Mouse (Mus musculus): Measurements from ENCODE around the gene Gm20696. TPM values are rescaled to one million over a fixed set of nuclear protein-coding genes. Genes with fewer than 3 reads are reported as not detected.

Gene Gm20696
- polyA plus RNA-seq, 1 experiment from 2014 or later: 6.3 TPM

- no peak overlapping the region for H3K9ac ChIP-seq (replicated peaks; ENCODE audit: low read depth, low read length)
- ATAC-seq: no peak
- 0 out of 2 replicates have a peak, but pooled peaks cover 2% of the 10 kb centered on the region for H3K27me3 ChIP-seq (replicated peaks; ENCODE audit: control insufficient read depth, insufficient read depth, low read length)
- no peak overlapping the region for H3K4me2 ChIP-seq (ENCODE audit: low read length)
- peaks cover 22% of the 10 kb centered on the region for H3K4me1 ChIP-seq (replicated peaks; ENCODE audit: control insufficient read depth, insufficient read depth, low read length)
- no peaks in the 10 kb centered on the region for H3K9me3 ChIP-seq (ENCODE audit: control insufficient read depth, low read length)
- no peak overlapping the region for H3K4me3 ChIP-seq (replicated peaks; ENCODE audit: low read length)
- no peak overlapping the region for H3K27ac ChIP-seq (ENCODE audit: low read length)
- no peaks in the 10 kb centered on the region for H3K36me3 ChIP-seq (ENCODE audit: control insufficient read depth, insufficient read depth)
- WGBS: 79% methylated on average over 10 of the region's 10 CpGs
These were observed 183.0 kb downstream of the Gm20696 start for GRCm38 (mm10) chr6:99483556-99483955.

DNA sequence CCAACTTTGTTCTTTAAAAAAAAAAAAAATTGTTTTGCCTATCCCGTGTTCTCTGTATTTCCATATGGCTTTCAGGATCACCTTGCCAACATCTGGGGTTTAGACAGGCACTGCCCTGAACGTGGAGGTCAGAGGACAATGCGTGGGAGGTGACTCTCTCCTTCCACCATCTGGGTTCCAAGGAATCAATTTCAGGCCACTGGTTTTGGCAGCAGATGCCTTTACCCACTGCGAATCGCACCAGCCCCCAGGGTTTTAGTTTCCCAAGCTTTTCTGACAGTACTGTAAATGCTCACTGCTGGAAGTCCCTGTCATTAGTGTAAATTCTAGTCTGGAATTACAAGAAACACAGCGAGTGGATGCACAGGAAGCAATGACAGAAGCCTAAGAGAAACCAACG, 185.0 kb downstream of the Gm20696 start:
- Histone ChIP-seq H3K27me3 (replicated peaks; ENCODE audit: control insufficient read depth, insufficient read depth, low read length) (no peaks in the 10 kb centered on the region), H3K4me3 (replicated peaks; ENCODE audit: low read length) (no peak overlapping the region), H3K4me1 (replicated peaks; ENCODE audit: control insufficient read depth, insufficient read depth, low read length) (peaks cover 22% of the 10 kb centered on the region), H3K27ac (ENCODE audit: low read length) (no peak overlapping the region), H3K4me2 (ENCODE audit: low read length) (no peak overlapping the region), H3K9ac (replicated peaks; ENCODE audit: low read depth, low read length) (no peak overlapping the region), H3K9me3 (ENCODE audit: control insufficient read depth, low read length) (no peaks in the 10 kb centered on the region), H3K36me3 (ENCODE audit: control insufficient read depth, insufficient read depth) (no peaks in the 10 kb centered on the region)
- WGBS: 78% methylated on average over 7 of the region's 7 CpGs
- ATAC-seq: no peak

- Histone ChIP-seq H3K4me1 (replicated peaks; ENCODE audit: control insufficient read depth, insufficient read depth, low read length) (peaks cover 2% of the 10 kb centered on the region), H3K9ac (replicated peaks; ENCODE audit: low read depth, low read length) (no peak overlapping the region), H3K4me3 (replicated peaks; ENCODE audit: low read length) (no peak overlapping the region), H3K4me2 (ENCODE audit: low read length) (no peak overlapping the region), H3K9me3 (ENCODE audit: control insufficient read depth, low read length) (no peaks in the 10 kb centered on the region), H3K36me3 (ENCODE audit: control insufficient read depth, insufficient read depth) (no peaks in the 10 kb centered on the region), H3K27ac (ENCODE audit: low read length) (no peak overlapping the region), H3K27me3 (replicated peaks; ENCODE audit: control insufficient read depth, insufficient read depth, low read length) (no peaks in the 10 kb centered on the region)
- ATAC-seq: no peak
- WGBS: 95% methylated on average over 13 of the region's 13 CpGs
These were observed 187.5 kb downstream of the Gm20696 start for GRCm38 (mm10) chr6:99478873-99479650.

- H3K27me3 ChIP-seq (replicated peaks; ENCODE audit: control insufficient read depth, insufficient read depth, low read length): no peaks in the 10 kb centered on the region
These were observed 191.6 kb downstream of the Gm20696 start for GRCm38 (mm10) chr6:99475040-99475439.

DNA sequence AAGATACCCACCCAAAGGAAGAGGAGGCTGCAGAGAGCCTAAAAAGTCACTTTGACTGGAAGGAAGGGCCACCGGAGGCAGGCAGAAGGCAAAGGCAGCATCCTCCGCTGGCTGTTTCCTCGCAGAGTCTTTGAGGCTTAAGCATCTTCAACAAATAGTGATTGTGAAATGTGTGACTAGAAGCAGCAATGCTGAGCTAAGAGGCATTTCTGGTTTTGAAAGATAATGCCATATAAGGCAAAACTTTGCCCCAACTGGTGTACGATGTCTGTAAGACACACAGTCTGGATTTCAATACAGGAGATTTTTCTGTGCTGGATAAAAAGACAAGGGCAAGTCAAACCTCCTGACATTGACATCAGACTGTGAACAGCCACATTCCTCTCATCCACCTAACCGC, 195.7 kb downstream of the Gm20696 start:
- H3K36me3 ChIP-seq (ENCODE audit: control insufficient read depth, insufficient read depth): no peaks in the 10 kb centered on the region
- peaks cover 4% of the 10 kb centered on the region for H3K4me1 ChIP-seq (replicated peaks; ENCODE audit: control insufficient read depth, insufficient read depth, low read length)
- no peak overlapping the region for H3K9ac ChIP-seq (replicated peaks; ENCODE audit: low read depth, low read length)
- no peaks in the 10 kb centered on the region for H3K27me3 ChIP-seq (replicated peaks; ENCODE audit: control insufficient read depth, insufficient read depth, low read length)
- H3K9me3 ChIP-seq (ENCODE audit: control insufficient read depth, low read length): no peaks in the 10 kb centered on the region
- no peak overlapping the region for H3K27ac ChIP-seq (ENCODE audit: low read length)
- 74% methylated on average over 5 of the region's 5 CpGs for WGBS
- no peak overlapping the region for H3K4me3 ChIP-seq (replicated peaks; ENCODE audit: low read length)
- no peak overlapping the region for H3K4me2 ChIP-seq (ENCODE audit: low read length)
- ATAC-seq: no peak

More at GRCm38 (mm10) chr6:99475040-99475439, 191.6 kb downstream of the Gm20696 start:
- H3K9me3 ChIP-seq (ENCODE audit: control insufficient read depth, low read length): no peaks in the 10 kb centered on the region
- H3K9ac ChIP-seq (replicated peaks; ENCODE audit: low read depth, low read length): no peak overlapping the region
- WGBS: 89% methylated on average over 9 of the region's 9 CpGs
- no peaks in the 10 kb centered on the region for H3K36me3 ChIP-seq (ENCODE audit: control insufficient read depth, insufficient read depth)
- no peak overlapping the region for H3K4me3 ChIP-seq (replicated peaks; ENCODE audit: low read length)
- no peaks in the 10 kb centered on the region for H3K4me1 ChIP-seq (replicated peaks; ENCODE audit: control insufficient read depth, insufficient read depth, low read length)
- H3K4me2 ChIP-seq (ENCODE audit: low read length): no peak overlapping the region
- ATAC-seq: no peak
- no peak overlapping the region for H3K27ac ChIP-seq (ENCODE audit: low read length)

GRCm38 (mm10) chr6:99469134-99469834, 197.3 kb downstream of the Gm20696 start:
- ATAC-seq: no peak
- Histone ChIP-seq H3K4me2 (ENCODE audit: low read length) (no peak overlapping the region), H3K27ac (ENCODE audit: low read length) (no peak overlapping the region), H3K36me3 (ENCODE audit: control insufficient read depth, insufficient read depth) (no peaks in the 10 kb centered on the region), H3K9ac (replicated peaks; ENCODE audit: low read depth, low read length) (no peak overlapping the region), H3K27me3 (replicated peaks; ENCODE audit: control insufficient read depth, insufficient read depth, low read length) (no peaks in the 10 kb centered on the region), H3K4me1 (replicated peaks; ENCODE audit: control insufficient read depth, insufficient read depth, low read length) (peaks cover 9% of the 10 kb centered on the region), H3K9me3 (ENCODE audit: control insufficient read depth, low read length) (no peaks in the 10 kb centered on the region), H3K4me3 (replicated peaks; ENCODE audit: low read length) (no peak overlapping the region)
- WGBS: 92% methylated on average over 12 of the region's 12 CpGs

GRCm38 (mm10) chr6:99467831-99468230, 198.8 kb downstream of the Gm20696 start:
- Histone ChIP-seq H3K27me3 (replicated peaks; ENCODE audit: control insufficient read depth, insufficient read depth, low read length) (no peaks in the 10 kb centered on the region), H3K4me3 (replicated peaks; ENCODE audit: low read length) (no peak overlapping the region), H3K4me2 (ENCODE audit: low read length) (no peak overlapping the region), H3K27ac (ENCODE audit: low read length) (no peak overlapping the region), H3K4me1 (replicated peaks; ENCODE audit: control insufficient read depth, insufficient read depth, low read length) (peaks cover 14% of the 10 kb centered on the region), H3K36me3 (ENCODE audit: control insufficient read depth, insufficient read depth) (no peaks in the 10 kb centered on the region), H3K9ac (replicated peaks; ENCODE audit: low read depth, low read length) (no peak overlapping the region), H3K9me3 (ENCODE audit: control insufficient read depth, low read length) (no peaks in the 10 kb centered on the region)
- no peak for ATAC-seq
- WGBS: 73% methylated on average over 3 of the region's 3 CpGs

DNA sequence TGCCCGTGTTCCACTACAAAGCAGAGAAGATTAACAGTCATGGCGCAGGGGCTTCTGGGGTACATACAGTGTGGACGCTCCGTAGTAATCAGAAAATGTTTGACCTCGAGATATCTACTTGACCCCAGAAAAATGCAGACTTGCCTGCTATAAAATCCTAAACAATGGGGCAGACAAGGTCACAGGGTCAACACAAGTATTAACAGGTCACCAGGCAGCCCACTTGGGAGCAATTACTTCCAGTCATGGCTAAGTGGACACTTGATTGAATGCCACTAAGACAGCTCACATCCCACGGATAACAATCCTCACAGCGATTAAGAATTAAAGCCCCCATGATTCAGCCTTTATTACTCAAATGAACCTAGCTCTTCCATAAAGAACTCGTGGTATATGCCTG, 199.5 kb downstream of the Gm20696 start:
- Histone ChIP-seq H3K27me3 (replicated peaks; ENCODE audit: control insufficient read depth, insufficient read depth, low read length) (no peaks in the 10 kb centered on the region), H3K4me3 (replicated peaks; ENCODE audit: low read length) (no peak overlapping the region), H3K9me3 (ENCODE audit: control insufficient read depth, low read length) (no peaks in the 10 kb centered on the region), H3K4me1 (replicated peaks; ENCODE audit: control insufficient read depth, insufficient read depth, low read length) (peaks cover 14% of the 10 kb centered on the region), H3K9ac (replicated peaks; ENCODE audit: low read depth, low read length) (no peak overlapping the region), H3K4me2 (ENCODE audit: low read length) (no peak overlapping the region), H3K36me3 (ENCODE audit: control insufficient read depth, insufficient read depth) (no peaks in the 10 kb centered on the region), H3K27ac (ENCODE audit: low read length) (no peak overlapping the region)
- 22% methylated on average over 8 of the region's 8 CpGs for WGBS
- no peak for ATAC-seq

- 92% methylated on average over 8 of the region's 8 CpGs for WGBS
- no peak overlapping the region for H3K4me2 ChIP-seq (ENCODE audit: low read length)
- H3K4me1 ChIP-seq (replicated peaks; ENCODE audit: control insufficient read depth, insufficient read depth, low read length): peaks cover 14% of the 10 kb centered on the region
- H3K36me3 ChIP-seq (ENCODE audit: control insufficient read depth, insufficient read depth): no peaks in the 10 kb centered on the region
- no peak for ATAC-seq
- no peaks in the 10 kb centered on the region for H3K27me3 ChIP-seq (replicated peaks; ENCODE audit: control insufficient read depth, insufficient read depth, low read length)
- H3K9ac ChIP-seq (replicated peaks; ENCODE audit: low read depth, low read length): no peak overlapping the region
- H3K4me3 ChIP-seq (replicated peaks; ENCODE audit: low read length): no peak overlapping the region
- H3K27ac ChIP-seq (ENCODE audit: low read length): no peak overlapping the region
- H3K9me3 ChIP-seq (ENCODE audit: control insufficient read depth, low read length): no peaks in the 10 kb centered on the region
These were observed 200.2 kb downstream of the Gm20696 start for GRCm38 (mm10) chr6:99466354-99466753.
